Mouse (Mus musculus): ENCODE data around the gene Ccdc65.

The Ccdc65 gene

GRCm38 (mm10) chr15:98695726-98696125, 12.3 kb upstream of the Ccdc65 start:
- DNase-seq, result no peak

GRCm38 (mm10) chr15:98696216-98696615, 11.8 kb upstream of the Ccdc65 start:
- no peak for DNase-seq

- peak; percentile 90 for DNase-seq
Observed at GRCm38 (mm10) chr15:98699190-98700105, 8.6 kb upstream of the Ccdc65 start.

GRCm38 (mm10) chr15:98704312-98704711, 3.7 kb upstream of the Ccdc65 start:
- no peak for DNase-seq

- DNase-seq, result peak; percentile 76
Observed at GRCm38 (mm10) chr15:98710442-98710841, 2.4 kb downstream of the Ccdc65 start.

GRCm38 (mm10) chr15:98714230-98714652, 6.2 kb downstream of the Ccdc65 start:
- no peak for DNase-seq

GRCm38 (mm10) chr15:98717301-98717700, 9.3 kb downstream of the Ccdc65 start:
- DNase-seq, result no peak

- no peak for DNase-seq
Observed at GRCm38 (mm10) chr15:98722191-98722590, 14.2 kb downstream of the Ccdc65 start.

GRCm38 (mm10) chr15:98722854-98723253, 14.8 kb downstream of the Ccdc65 start:
- no peak for DNase-seq

- DNase-seq, result no peak
Observed at GRCm38 (mm10) chr15:98724441-98724840, 16.4 kb downstream of the Ccdc65 start.

GRCm38 (mm10) chr15:98726079-98726478, 18.1 kb downstream of the Ccdc65 start:
- DNase-seq, result no peak

- no peak for DNase-seq
Observed at GRCm38 (mm10) chr15:98726746-98727145, 18.7 kb downstream of the Ccdc65 start.

- peak; percentile 77 for DNase-seq
Observed at GRCm38 (mm10) chr15:98727443-98728321, 19.7 kb downstream of the Ccdc65 start, which contains the start of gene Fkbp11. Fkbp11 (minus strand) TSS chr15:98728198.

GRCm38 (mm10) chr15:98728366-98728765, 20.4 kb downstream of the Ccdc65 start:
- DNase-seq, result no peak

GRCm38 (mm10) chr15:98729791-98730545, 22.0 kb downstream of the Ccdc65 start:
- DNase-seq, result no peak

GRCm38 (mm10) chr15:98730790-98731189, 22.8 kb downstream of the Ccdc65 start:
- no peak for DNase-seq

GRCm38 (mm10) chr15:98732006-98732531, 24.1 kb downstream of the Ccdc65 start:
- DNase-seq, result no peak

- peak; percentile 32 for DNase-seq
Observed at GRCm38 (mm10) chr15:98733370-98733769, 25.4 kb downstream of the Ccdc65 start.

- no peak for DNase-seq
Observed at GRCm38 (mm10) chr15:98733976-98734566, 26.1 kb downstream of the Ccdc65 start.

GRCm38 (mm10) chr15:98736521-98736920, 28.5 kb downstream of the Ccdc65 start:
- no peak for DNase-seq

- DNase-seq, result no peak
Observed at GRCm38 (mm10) chr15:98737881-98738280, 29.9 kb downstream of the Ccdc65 start.

GRCm38 (mm10) chr15:98738796-98739195, 30.8 kb downstream of the Ccdc65 start:
- no peak for DNase-seq
